Mouse (Mus musculus) c-Kit-negative CD71-positive TER-119-positive erythroid progenitor cells, embryonic 14.5 days (primary cell): ENCODE data around the gene Iars.

Experiments used
- DNase-seq: peaks from one replicate; pipeline ENCODE4 v3.0.0-alpha.2; 2013; ENCODE audit warnings: low read depth, low spot score

The Iars gene

DNA sequence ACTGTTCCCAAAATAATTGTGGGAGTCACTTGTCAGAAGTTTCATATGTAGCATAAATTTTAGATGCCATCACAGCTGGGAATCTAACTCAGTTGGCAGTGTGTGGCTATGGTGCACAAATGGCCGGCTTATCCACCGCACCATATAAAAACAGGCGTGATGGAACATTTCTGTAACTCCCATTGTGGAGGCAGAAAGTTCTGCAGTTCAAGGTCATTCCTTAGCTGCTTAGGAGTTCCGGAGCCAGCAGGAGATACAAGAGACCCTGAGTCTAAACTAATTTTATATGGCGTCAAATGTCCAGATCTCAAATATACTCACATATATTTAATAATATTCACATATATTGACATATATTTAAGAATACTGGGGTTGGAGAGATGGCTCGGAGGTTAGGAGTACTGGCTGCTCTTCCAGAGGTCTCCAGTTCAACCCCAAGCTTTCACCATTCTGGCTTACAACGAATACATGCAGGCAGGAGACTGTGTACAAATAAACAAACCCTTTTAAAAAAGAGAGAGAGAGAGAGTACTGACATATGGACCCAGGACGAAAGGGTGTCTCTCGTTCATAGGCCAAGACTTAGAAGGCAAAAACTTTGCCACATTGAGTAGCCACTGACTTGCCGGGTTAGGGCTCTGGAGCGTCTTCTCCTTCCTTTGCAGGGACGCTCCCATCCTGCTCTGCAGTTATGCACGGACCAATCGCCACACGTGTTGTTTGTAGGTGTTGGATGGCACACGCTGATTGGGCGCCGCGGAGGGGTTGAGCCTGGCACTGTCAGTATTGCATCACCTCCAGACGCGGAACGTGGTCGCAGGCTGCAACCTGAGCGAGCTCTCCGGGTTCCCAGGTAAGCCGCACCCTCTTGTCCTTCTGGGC is at the start of gene Iars:
TSS of gene Iars (plus strand) at position 750 of the 882 bp plus-strand sequence.
- peak; percentile 97 for DNase-seq

DNA sequence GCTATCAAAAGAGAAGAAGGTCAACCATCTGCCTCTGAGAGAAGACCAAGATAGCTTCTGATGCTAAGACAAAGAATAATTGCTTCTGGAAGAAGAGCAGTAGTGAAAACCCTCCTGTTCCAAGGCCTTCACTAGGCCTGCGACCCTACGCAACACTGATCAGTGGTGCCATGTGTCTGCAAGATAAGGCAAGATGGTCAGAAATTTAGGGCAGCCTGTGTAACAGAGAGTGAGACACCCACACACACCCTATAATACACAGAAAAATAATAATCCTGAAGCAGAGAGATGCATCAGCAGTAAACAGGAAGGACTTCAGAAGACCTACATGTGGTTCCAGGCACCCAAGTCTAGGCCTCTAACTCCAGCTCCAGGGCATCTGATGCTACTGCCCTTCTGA is 41.9 kb upstream of the Iars start:
- DNase-seq = no peak

DNA sequence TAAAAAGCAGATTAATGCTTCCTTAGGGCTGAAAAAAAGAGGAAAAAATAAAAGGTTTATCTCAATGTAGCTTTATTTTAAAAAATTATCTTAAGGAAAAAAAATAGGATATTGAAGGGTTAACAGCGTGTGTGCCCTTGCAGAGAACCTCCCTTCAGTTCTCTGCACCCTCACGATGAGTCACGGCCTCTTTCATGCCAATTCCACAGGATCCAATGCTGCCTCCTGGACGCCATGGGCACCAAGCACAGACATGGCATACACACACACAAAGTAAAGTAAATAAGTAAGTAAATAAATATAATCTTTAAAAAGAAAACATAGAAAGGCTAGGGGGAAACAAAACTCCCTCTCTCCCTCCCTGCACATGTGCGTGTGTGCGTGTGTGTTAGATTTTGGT is 39.2 kb upstream of the Iars start:
- no peak for DNase-seq

DNA sequence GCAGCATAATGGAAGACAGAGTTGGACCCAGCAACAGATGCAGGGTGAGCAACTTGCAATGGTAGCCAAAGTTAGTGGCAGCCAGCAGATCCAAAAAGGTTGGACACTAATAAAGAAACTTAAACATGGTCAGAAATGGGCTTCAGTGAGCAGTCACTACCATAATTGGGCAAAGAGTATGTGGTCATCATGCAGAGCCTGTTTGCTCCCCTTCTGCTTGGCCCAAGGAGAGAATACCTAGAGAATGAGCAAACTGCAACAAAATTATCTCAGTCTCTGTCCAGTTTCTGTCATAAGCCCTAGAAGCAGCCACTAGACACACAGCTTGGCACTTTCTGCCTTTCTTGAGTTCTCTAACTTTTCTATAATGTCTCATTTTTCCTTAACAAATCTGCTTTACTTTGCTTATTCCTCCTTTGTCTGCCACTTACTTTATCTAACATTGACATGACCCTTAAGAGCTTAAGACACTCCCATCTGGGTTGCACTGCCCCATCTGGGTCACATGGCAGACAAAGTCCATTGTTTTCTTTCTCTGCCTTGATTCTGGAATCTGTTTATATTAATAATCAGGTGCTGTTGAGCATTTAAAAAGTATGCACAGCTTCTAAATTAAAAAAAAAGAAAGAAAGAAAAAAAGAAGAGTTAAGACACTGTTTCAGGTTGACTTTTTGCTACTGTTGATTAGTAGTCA is 38.1 kb upstream of the Iars start:
- no peak for DNase-seq

DNA sequence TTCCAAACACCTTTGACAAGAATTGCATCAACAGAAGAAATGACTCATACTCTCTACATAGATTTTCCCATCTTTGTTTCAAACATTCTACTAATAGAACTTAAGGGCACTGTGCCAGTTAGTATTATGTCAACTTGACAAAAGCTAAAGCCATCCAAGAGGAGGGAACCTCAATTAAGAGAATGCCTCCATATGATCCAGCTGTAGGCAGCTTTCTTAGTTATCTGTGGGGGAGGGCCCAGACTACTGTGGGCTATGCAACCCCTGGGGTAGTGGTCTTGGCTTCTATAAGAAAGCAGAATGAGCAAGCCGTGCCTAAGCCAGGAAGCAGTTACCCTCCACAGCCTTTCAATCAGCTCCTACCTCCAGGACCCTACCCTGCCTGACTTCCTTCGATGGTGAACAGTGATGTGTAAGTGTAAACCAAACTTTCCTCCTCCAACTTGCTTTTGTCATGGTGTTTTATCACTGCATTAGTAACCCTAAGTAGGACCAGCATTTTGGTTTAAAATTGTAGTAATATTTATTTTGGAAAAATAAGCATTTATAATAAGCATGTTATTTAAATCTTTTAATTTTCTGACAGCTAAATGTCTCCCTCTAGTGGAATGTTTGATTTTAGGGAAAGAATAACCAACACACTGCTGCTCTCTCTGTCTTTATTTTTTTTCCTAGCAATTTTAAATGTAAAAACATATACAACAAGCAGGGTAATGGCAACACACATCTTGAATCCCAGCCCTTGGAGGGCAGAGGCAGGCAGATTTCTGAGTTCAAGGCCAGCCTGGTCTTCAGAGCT is 37.0 kb upstream of the Iars start:
- no peak for DNase-seq

DNA sequence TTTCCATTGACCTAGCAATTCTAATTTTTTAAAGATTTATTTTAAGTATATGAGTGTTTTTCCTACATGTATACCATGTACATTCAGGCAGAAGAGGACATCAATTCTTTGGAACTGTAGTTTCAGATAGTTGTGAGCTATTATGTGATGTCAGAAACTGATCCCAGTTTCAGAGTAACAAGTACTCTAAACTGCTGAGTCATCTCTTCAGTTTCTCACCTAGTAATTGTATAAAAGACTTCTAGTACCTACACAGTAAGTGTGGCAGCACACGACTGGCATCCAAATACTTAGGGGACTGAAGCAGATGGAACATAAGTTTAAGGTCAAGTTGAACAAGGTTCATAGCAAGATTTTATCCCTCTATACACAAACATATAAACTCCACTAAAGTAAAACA is 35.9 kb upstream of the Iars start:
- no peak for DNase-seq

DNA sequence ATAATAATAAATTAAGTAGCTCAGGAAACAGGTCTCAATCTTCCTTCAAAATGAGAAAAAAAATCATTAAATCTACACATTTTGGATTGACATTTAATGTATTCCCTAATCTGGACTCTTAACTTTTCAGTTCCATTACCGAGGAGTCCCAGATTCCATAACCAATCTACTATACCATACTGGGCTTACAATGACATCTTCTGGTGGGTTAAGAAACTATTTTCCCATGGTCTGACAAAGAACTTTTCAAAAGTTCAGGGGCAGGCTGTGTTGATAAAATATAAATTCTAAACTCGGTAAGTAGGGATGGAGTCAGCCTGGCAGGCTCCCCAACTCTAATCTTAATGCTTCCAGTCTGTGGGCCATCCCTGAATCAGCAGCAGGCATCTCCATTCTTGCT is 30.8 kb upstream of the Iars start:
- no peak for DNase-seq

DNA sequence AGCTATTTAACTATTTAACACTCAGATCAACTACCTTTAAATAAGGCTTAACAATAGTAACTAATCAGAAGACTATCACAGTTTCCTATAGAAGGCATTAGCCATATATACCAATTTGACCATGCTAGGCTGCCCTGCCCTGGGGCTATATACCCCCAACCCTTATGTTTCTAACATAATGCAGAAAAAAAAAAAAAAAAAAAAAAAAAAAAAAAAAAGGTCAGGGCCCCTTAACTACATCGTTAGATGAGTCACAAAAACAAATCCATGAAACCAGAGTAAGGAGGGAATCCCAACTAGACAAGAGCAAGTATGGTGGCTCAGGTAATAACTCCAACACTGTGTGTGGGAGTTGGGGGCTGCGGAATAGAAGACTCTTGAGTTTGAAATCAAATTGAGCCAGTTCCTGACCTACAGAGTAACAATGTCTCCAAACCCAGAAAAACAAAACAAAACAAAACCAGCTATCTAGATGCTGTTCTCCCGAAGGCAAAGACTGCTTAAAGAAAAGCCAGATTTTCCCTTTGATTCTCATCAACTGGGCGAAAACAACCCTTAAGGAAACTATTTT is 30.0 kb upstream of the Iars start:
- no peak for DNase-seq

DNA sequence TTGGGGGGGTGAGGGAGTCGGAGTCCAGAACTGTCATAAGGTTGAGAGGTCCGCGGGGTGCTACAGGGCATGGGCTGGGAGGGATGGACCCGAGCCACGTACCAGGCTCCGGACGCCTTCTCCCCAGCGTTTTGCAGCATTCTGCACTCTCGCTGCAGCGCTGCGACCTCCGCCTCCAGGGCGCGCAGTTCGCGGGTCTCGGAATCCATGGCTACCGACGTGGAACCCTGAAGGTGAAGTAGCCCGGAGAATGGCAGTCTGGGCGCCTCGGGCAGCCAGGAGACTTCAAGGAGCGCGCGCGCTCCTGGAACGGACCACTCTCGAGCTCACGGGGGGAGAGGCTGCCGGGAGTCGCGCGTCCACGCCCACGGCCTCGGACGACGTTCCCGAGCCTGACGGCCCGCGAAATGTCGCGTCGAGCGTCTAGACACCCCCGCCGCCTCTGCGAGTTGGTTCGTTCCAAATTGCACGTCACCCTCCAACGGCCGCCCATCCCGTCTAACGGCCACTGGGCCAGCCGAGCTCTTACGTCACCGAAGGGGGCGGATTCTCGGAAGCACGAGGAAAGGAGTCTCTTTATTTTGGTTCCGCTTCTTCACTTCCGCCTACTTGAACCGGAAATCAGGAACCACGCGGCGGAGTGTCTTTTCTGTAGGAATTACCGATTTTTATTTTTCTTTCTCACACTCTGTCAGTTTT is 29.3 kb upstream of the Iars start, which contains the start of the genes Cenpp and Nol8:
TSS of gene Cenpp (minus strand) at position 305 of the 699 bp plus-strand sequence.
TSS of gene Nol8 (plus strand) at position 598 of the 699 bp plus-strand sequence.
- peak; percentile 99 for DNase-seq

DNA sequence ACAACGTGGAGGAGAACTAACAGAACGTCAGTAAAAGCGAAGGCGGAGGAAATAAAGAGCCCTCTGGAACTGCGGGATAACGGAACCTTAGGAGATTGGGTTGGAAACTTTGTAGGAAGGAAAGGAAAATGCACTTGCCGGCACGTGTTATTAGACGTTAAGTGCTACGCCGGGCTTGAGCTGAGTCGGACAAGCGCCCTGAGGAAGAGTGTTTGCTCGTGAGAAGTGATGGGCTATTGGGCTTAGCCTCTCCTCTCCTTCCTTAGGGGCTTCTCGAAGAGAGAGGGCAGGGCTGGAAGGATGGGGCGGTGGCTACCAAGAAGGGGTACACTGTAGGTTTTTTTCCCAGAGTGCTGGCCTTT is 28.7 kb upstream of the Iars start:
- no peak for DNase-seq

DNA sequence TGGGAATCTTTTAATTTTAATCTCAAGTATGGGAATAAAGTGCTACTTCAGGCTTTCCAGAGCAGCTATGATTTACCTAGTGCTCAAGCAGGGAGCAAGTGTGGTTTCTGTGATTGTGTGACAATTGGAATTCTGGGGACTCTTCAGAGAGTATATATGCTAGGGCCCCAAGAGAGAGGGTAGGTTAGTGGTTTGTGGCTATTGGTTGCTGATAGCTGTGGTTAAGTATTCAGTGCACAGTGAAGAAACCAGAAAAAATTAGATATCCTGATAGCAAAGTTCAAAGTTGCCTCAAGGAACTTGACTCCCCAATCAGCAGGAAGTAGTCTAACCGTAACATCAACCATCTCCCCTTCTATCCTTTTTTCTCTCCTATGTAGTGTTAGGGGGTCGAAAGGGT is 4.1 kb upstream of the Iars start:
- no peak for DNase-seq

DNA sequence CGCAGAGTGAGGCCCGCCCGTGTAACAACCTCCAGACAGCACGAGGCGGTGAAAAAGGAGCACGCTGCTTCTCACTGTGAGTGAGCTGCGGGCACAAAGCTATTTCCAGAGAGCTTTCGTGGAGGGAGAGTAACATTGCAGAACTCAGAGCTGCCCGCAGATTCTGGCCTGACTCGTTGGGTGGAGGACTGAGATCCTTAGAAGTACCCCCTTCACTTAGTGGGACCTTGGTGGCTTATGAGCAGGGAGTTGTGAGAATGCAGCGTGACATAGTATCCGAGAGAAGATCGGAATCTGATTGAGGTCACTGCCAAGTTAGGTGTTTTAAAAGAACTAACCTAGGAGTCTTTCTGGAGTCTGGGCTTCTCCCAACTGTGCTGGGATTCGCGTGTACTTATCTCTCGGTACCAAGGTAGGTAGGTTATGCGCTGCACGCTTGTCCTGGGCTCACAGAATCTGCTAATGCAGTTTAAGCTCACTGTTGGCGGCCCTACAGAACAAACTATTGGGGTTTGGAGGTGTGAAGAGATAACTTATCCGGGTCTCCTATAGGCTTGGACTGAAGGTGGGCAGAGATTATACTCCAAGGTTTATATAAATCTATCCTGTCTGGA is 440 bp downstream of the Iars start:
- DNase-seq = no peak

DNA sequence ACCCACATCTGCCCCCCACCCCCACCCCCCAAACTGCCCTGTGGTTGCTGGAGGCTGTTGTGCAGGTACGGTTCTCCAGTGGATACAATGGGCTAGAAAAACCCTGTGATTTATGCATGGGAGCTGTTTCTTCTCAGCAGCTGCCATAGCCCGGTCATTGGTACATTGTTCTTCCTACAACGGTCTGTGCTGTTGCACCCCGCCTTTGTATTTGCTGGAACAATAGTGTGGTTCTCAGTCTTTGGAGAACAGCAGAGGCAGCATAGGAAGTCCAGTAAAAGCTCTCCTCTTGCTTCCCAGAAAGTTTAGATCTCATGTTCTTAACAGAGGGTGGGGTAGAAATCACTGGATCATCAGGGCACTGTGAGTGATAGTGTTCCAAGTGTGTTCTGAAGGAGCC is 2.4 kb downstream of the Iars start:
- no peak for DNase-seq

DNA sequence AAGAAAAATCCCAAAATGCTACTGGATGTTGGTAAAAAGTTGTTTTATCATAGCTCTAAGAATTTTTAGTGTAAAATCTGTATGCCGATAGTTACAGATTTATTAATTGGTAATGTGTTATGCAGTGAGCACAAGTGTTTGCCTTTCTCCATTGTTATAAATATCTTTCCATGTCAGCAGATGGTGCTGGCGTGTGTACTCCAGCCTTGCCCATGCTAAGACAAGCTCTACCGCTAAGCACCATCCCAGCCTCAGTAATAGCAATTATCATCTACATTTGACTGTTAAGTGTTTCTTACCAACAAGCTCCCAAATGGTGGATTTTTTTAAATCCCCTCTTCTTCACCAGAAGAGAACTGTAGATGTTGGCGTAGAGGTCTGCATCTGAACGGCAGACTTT is 9.2 kb downstream of the Iars start:
- no peak for DNase-seq

DNA sequence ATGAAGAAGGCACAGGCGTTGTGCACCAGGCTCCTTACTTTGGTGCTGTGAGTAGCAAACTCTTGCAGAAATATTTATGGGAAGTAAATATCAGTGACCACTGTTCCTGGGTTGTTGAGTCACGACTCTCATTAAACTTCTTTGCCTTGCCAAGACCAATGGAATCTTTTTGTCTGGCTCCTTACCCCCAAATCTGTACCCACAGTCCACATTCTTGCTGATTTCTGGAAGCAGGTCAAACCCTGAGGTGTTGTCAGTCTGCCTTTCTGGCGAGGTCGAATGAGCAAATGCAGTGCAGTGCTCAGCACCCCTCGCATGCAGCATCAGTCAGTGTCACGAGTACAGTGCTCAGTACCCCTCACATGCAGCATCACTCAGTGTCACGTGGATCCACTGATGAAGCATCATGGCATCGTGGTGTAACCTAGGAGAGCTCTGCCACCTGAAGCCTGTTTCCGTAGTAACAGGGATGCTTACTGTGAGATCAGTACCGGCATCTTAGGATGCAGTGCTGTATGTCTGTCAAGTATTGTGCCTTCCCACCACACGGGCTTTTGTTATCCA is 21.4 kb downstream of the Iars start:
- DNase-seq = no peak

DNA sequence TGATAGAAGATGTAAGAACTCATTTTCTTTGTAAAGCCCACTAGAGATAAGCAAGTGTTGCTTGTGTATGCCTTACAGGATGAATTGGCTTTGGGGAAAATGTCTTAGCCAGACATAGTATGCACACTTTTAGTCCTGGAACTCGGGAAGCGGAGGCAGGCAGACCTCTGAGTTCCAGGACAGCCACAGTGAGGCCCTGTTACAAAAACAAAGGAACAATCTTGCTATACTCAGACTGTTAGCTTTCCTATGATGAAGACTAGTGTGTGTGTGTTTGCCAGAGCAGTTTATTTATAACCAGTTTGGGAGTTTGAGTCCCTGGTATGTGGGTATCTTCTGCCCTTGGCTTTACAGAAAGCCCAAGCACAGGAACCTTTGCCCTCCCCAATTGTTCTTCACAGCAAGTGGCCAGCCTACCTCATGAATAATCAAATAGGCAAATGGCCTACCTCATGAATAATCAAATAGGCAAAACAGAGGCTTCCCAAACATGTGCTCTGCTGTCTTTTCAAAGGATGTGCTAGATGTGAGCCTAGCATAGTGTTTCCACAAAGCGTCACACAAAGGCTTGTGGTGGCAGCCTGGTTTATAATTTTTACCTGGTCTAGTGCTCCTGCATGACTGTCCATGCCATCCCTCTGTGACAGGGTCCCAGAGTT is 24.3 kb downstream of the Iars start:
- DNase-seq = no peak

DNA sequence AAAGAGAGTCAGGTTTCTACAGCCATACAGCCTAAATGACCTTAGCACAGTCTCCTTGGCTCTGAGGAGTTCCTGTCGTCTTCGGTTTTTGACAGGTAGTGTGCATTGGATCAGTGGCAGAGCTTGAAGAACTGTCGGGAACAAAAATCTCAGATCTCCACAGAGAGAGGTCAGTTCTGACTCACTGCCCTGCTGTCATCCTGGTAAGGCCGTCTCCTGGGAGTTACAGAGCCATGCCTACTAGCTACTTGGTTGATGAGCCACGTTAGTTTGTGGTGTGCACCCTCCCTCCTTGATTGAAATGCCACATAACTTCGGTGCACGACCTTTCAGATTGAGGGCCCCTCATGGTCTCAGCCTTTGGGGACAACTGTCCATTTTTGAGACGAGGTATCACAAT is 26.4 kb downstream of the Iars start:
- DNase-seq = no peak

DNA sequence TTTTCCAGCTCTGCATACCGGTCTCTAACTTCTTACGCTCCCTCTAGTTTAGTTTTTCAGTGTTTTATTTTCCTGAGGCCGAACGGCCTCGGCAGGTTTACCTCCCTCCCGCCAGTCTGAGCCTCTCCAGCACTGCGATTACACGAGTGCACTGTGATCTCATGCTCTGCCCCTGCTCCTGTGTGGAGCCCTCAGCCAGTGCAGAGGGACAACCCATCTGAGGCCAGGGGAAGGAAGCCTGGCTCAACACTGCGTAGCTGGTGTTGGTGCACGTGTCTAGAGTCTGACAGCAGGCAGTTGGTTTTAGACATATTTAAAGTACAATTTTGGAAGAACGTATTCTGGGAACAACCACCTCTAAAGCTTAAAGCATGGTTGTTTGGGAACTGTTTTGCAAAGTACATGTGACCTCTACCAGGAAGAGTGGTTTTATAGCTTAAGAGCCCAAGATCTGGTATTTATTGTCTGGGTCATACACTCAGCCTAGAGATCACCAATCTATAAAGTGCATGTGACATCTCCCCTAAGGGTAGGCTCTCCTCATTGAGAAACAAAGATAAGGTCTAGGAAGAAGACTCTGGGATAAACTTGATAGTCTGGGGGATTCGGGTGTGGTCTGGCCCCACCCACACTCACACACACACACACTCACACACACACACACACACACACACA is 30.3 kb downstream of the Iars start:
- no peak for DNase-seq

DNA sequence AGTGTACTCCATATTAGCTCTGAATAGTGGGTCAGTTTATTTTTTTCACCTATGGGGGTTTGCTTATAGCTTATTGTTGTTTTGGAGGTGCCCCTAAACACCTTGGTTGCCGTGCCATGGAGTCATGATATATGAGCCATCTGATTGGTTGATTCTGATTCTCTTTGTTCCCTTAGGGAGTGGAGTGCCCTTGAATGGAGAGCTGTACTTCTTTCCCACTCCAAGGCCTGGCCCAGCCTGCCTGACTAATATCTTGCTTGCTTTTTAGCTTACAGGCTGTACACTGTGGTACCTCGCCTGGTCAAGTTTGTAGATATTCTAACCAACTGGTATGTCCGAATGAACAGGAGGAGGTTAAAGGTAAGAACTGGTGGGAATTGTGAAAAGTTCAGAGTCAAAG is 37.4 kb downstream of the Iars start:
- DNase-seq = no peak
